Mouse (Mus musculus): ENCODE data around the gene Ccdc85b. TPM values are rescaled to one million over a fixed set of nuclear protein-coding genes. Genes with fewer than 3 reads are reported as not detected.

Gene Ccdc85b
- polyA plus RNA-seq, 1 experiment from 2014 or later, result 9.0 TPM

DNA sequence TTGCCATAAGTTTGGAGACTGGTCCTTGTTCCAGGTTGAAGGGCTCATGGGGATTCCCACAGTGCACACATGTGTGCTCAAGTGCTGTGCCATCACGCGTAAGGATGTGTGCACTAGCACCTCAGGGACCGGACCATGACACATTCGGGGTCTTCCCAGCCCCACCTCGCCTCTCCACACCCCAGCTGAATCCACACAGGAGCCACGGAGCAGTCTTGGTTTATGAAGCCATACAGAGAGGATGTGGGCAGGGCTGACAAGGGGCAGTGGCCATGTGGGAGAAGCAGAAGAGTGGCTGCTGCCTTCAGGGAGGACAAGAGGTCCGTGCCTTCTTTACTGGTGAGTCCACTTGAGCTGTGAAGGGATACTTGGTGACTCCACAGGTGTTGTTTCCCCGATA lies 7.3 kb upstream of the Ccdc85b start:
- Histone ChIP-seq H3K9ac (0 out of 2 replicates have a peak overlapping the region, but pooled peaks have one; percentile 26), H3K4me3 (peak overlapping the region; percentile 36)

GRCm38 (mm10) chr19:5463791-5464562 lies 6.3 kb upstream of the Ccdc85b start:
- H3K4me2 ChIP-seq, result peak overlapping the region; percentile 54
- no peaks in the 10 kb centered on the region for H3K27me3 ChIP-seq
- peak; percentile 51; the same call in 1 of the 2 replicates for ATAC-seq (replicated peaks; ENCODE audit: insufficient number of reproducible peaks, insufficient read depth, low FRiP score, low read depth)
- H3K9ac ChIP-seq, result peak overlapping the region; percentile 48
- H3K36me3 ChIP-seq, result peaks cover 41% of the 10 kb centered on the region
- 35% methylated on average over 15 of the region's 15 CpGs for WGBS
- peak overlapping the region; percentile 82 for H3K27ac ChIP-seq
- H3K4me1 ChIP-seq (replicated peaks), result peaks cover 30% of the 10 kb centered on the region
- peak overlapping the region; percentile 36 for H3K4me3 ChIP-seq
- H3K9me3 ChIP-seq (replicated peaks), result no peaks in the 10 kb centered on the region

More for the DNA sequence above, 7.3 kb upstream of the Ccdc85b start:
- Histone ChIP-seq H3K27me3 (no peaks in the 10 kb centered on the region), H3K4me2 (peak overlapping the region; percentile 54), H3K9me3 (replicated peaks) (no peaks in the 10 kb centered on the region), H3K4me1 (replicated peaks) (peaks cover 26% of the 10 kb centered on the region), H3K36me3 (peaks cover 41% of the 10 kb centered on the region), H3K27ac (peak overlapping the region; percentile 82)
- no peak for ATAC-seq (replicated peaks; ENCODE audit: insufficient number of reproducible peaks, insufficient read depth, low FRiP score, low read depth)
- WGBS, result 94% methylated on average over 8 of the region's 8 CpGs

DNA sequence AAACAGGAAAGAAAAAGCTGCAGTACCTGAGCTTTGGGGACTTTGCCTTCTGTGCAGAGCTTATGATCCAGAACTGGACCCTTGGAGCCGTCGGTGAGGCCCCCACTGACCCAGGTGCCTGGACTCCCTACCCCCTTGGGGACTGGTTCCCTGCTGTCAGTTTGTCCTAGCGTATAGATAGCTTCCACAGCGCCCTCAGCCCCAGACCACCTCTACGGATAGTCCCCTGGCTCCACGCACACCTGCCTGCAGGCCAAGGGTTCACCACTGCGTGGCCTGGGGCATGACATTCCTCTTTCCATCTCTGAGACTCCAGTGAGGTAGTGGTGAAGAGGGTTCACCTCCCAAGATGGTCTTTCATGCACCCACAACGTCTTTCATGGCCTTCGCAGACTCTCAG lies 5.5 kb upstream of the Ccdc85b start:
- H3K4me3 ChIP-seq, result no peak overlapping the region
- H3K9me3 ChIP-seq (replicated peaks), result no peaks in the 10 kb centered on the region
- H3K4me1 ChIP-seq (replicated peaks), result peaks cover 31% of the 10 kb centered on the region
- no peak overlapping the region for H3K9ac ChIP-seq
- 85% methylated on average over 9 of the region's 9 CpGs for WGBS
- H3K27me3 ChIP-seq, result no peaks in the 10 kb centered on the region
- H3K4me2 ChIP-seq, result no peak overlapping the region
- H3K27ac ChIP-seq, result no peak overlapping the region
- no peak for ATAC-seq (replicated peaks; ENCODE audit: insufficient number of reproducible peaks, insufficient read depth, low FRiP score, low read depth)
- H3K36me3 ChIP-seq, result peaks cover 41% of the 10 kb centered on the region

- WGBS, result 84% methylated on average over 6 of the region's 6 CpGs
- peaks cover 41% of the 10 kb centered on the region for H3K4me1 ChIP-seq (replicated peaks)
- H3K9ac ChIP-seq, result no peak overlapping the region; the same call in 1 of the 2 replicates
- no peak for ATAC-seq (replicated peaks; ENCODE audit: insufficient number of reproducible peaks, insufficient read depth, low FRiP score, low read depth)
- H3K9me3 ChIP-seq (replicated peaks), result no peaks in the 10 kb centered on the region
- no peaks in the 10 kb centered on the region for H3K27me3 ChIP-seq
- no peak overlapping the region for H3K27ac ChIP-seq
- H3K4me2 ChIP-seq, result peak overlapping the region; percentile 76
- H3K4me3 ChIP-seq, result peak overlapping the region; percentile 77
- H3K36me3 ChIP-seq, result peaks cover 28% of the 10 kb centered on the region
Measured at GRCm38 (mm10) chr19:5461411-5461810, 3.7 kb upstream of the Ccdc85b start.

DNA sequence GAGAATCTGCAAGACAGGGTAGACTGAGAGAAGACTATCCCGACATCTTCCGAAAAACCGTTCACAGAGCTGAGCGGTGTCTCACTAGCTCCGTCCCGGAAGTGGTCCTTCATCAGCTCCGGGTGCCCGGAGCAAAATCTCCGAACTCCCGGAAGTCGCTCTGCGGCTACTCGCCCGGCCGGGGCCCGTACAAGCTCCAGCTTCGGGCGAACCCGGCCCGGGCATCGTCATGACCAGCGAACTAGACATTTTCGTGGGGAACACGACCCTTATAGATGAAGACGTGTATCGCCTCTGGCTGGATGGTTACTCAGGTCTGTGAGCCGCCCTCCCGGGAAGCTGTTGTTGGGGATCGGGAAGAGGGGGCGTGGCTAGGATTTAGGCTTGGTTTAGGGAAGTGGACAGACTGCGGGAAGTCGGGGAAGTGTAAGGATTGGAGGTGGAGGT lies 2.8 kb upstream of the Ccdc85b start, which contains the start of gene Fibp:
TSS of gene Fibp (plus strand) at position 151 of the 447 bp plus-strand sequence.
- Histone ChIP-seq H3K9me3 (replicated peaks) (no peaks in the 10 kb centered on the region), H3K27me3 (no peaks in the 10 kb centered on the region), H3K4me1 (replicated peaks) (peaks cover 50% of the 10 kb centered on the region), H3K4me2 (peak within 1 kb of the TSS; percentile 76), H3K27ac (peak within 1 kb of the TSS; percentile 81), H3K36me3 (peaks cover 19% of the 10 kb centered on the region), H3K4me3 (peak within 1 kb of the TSS; percentile 77), H3K9ac (peak within 1 kb of the TSS; percentile 79)
- under 1% methylated on average over 32 of the region's 32 CpGs for WGBS
- ATAC-seq (replicated peaks; ENCODE audit: insufficient number of reproducible peaks, insufficient read depth, low FRiP score, low read depth), result peak; percentile 51

- no peaks in the 10 kb centered on the region for H3K9me3 ChIP-seq (replicated peaks)
- peak overlapping the region; percentile 79 for H3K9ac ChIP-seq
- peaks cover 13% of the 10 kb centered on the region for H3K36me3 ChIP-seq
- H3K4me2 ChIP-seq, result peak overlapping the region; percentile 76
- H3K4me3 ChIP-seq, result peak overlapping the region; percentile 77
- peak overlapping the region; percentile 81 for H3K27ac ChIP-seq
- WGBS, result 22% methylated on average over 3 of the region's 3 CpGs
- no peak for ATAC-seq (replicated peaks; ENCODE audit: insufficient number of reproducible peaks, insufficient read depth, low FRiP score, low read depth)
- no peaks in the 10 kb centered on the region for H3K27me3 ChIP-seq
- peaks cover 56% of the 10 kb centered on the region for H3K4me1 ChIP-seq (replicated peaks)
Measured at GRCm38 (mm10) chr19:5459896-5460295, 2.2 kb upstream of the Ccdc85b start.

DNA sequence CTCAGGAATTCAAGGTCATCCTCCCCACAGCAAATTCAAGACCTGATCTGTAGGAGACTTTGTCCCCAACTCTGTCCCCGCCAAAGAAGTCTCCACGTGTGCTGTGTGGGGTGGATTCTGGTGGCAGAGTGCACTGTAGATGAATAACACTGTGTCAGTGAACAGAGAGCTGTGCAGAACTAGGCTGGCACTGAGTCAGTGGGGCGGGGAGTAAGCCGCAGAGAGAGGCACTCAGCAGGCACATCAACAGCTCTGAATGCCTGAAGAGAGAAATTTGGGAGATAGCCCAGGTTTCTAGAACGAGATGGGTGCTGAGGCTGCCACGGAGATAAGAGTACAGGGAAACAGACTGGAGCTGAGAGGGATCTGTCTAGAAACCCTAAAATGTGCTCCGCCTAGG lies 1.3 kb upstream of the Ccdc85b start:
- Histone ChIP-seq H3K9ac (no peak overlapping the region), H3K4me2 (no peak overlapping the region), H3K4me3 (no peak overlapping the region), H3K9me3 (replicated peaks) (no peaks in the 10 kb centered on the region), H3K36me3 (peaks cover 11% of the 10 kb centered on the region), H3K4me1 (replicated peaks) (peaks cover 53% of the 10 kb centered on the region), H3K27me3 (no peaks in the 10 kb centered on the region), H3K27ac (no peak overlapping the region)
- no peak for ATAC-seq (replicated peaks; ENCODE audit: insufficient number of reproducible peaks, insufficient read depth, low FRiP score, low read depth)
- 58% methylated on average over 7 of the region's 7 CpGs for WGBS

DNA sequence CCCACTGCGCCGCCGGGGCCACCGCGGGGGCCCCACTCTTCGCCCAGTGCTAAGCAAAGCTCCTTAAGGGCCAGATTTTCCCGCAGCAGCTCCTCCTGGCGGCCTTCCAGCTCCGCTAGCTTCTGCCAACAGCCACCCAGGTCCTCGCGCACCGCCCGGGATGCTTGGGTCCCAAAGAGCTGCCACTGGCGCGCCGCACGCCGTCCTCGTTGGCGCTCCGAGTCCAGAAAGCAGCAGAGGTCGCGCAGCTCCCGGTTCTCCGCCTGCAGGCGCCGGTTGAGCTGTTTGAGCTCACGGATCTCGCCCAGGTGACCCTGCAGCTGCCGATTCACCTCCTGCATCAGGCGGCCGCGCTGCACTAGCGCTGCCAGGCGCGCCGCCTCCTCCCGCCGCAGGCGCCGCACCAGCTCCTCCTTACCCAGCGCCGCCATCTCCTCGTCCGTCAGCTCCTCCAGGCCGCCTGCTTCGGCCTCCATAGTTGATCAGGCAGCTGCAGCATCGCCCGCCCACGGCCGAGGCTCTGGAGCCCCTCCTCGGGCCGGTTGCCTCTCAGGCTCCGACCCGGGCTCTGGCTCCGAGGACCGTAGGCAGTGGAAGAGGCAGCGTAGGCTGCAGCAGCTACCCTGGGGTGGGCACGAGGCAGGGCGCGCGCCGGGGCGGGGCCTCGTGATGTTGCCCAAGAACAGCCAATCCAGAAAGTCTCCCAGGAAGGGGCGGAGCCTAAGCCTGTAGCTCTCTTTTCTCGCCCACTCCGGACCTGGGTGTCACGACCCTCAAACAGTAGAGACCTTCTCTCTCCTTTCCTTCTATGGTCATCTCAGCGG lies 560 bp downstream of the Ccdc85b start:
- Histone ChIP-seq H3K36me3 (no peaks in the 10 kb centered on the region), H3K9ac (peak overlapping the region; percentile 80), H3K4me3 (peak overlapping the region; percentile 64), H3K27ac (peak overlapping the region; percentile 88), H3K4me1 (replicated peaks) (peaks cover 47% of the 10 kb centered on the region), H3K27me3 (no peaks in the 10 kb centered on the region), H3K9me3 (replicated peaks) (no peaks in the 10 kb centered on the region), H3K4me2 (peak overlapping the region; percentile 94)
- ATAC-seq (replicated peaks; ENCODE audit: insufficient number of reproducible peaks, insufficient read depth, low FRiP score, low read depth), result peak; percentile 89
- WGBS, result under 1% methylated on average over 70 of the region's 70 CpGs

DNA sequence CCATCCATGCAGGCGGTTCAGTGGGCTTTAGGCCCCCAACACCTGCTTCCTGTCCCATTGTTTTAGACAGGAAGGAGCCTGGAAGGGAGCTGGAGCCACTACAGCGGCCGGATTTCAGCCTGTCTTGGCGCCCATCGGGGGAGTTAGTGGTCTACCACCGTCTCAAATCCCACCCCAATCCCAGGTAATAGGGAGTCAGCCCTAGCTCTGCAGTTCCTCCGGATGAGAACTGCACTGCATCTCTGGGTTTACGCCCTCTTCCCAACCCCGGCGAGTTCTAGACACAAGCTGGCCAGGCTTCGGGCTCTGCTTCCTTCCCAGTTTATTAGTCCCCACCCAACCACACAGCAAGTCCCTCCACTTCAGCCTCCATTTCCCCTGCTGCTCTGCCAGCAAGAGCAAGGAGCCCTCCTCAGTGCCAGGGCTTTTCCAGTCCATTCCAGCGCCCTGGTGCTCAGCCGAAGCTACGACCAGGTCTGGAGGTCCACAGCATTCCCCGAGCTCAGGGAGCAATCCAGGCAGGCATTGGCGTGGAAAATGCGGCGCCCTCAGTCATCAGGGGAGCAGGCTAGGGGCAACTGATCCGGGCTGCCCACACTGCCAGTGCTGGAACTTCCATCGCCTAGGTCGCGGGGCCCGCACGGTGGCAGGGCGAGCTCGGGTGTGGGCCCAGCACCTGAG lies 1.3 kb downstream of the Ccdc85b start:
- H3K27me3 ChIP-seq, result no peaks in the 10 kb centered on the region
- no peaks in the 10 kb centered on the region for H3K36me3 ChIP-seq
- H3K4me3 ChIP-seq, result peak overlapping the region; percentile 64
- H3K4me1 ChIP-seq (replicated peaks), result peaks cover 42% of the 10 kb centered on the region
- peak; percentile 12; the same call in 1 of the 2 replicates for ATAC-seq (replicated peaks; ENCODE audit: insufficient number of reproducible peaks, insufficient read depth, low FRiP score, low read depth)
- WGBS, result 3% methylated on average over 26 of the region's 26 CpGs
- H3K27ac ChIP-seq, result peak overlapping the region; percentile 88
- no peaks in the 10 kb centered on the region for H3K9me3 ChIP-seq (replicated peaks)
- H3K9ac ChIP-seq, result peak overlapping the region; percentile 80
- H3K4me2 ChIP-seq, result peak overlapping the region; percentile 94

DNA sequence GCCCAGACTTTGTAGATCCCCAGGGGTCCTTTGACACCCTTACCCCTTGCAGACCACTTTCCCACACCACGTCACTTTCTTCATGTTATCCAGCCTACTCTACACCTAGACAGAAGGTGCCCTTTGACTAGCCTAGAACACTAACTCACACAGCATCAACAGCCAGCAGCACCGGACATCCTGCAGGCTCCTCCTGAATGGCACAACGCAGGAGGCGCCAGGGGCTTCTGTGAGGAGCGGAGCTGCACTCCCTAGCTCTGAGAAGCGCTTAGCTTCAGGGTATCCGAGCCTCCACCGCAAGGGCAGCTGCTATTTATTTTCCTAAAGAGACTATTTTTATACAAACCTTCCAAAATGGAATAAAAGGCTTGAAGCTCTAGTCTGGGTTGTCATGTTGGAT lies 2.1 kb downstream of the Ccdc85b start:
- Histone ChIP-seq H3K27ac (peak overlapping the region; percentile 88), H3K36me3 (no peaks in the 10 kb centered on the region), H3K9me3 (replicated peaks) (no peaks in the 10 kb centered on the region), H3K27me3 (peaks cover 1% of the 10 kb centered on the region; the same call in 1 of the 2 replicates), H3K4me1 (replicated peaks) (peaks cover 36% of the 10 kb centered on the region), H3K9ac (peak overlapping the region; percentile 80; the same call in 1 of the 2 replicates), H3K4me2 (peak overlapping the region; percentile 94), H3K4me3 (peak overlapping the region; percentile 64)
- ATAC-seq (replicated peaks; ENCODE audit: insufficient number of reproducible peaks, insufficient read depth, low FRiP score, low read depth), result no peak
- WGBS, result 62% methylated on average over 8 of the region's 8 CpGs

Measured in heart, embryonic 15.5 days (tissue).